Mouse (Mus musculus) CH12.LX (cell line): ENCODE measurements around the gene Stard5. TPM values are rescaled to one million over a fixed set of nuclear protein-coding genes. Genes with fewer than 3 reads are reported as not detected.

Source experiments
- DNase-seq: peaks from one replicate; pipeline ENCODE4 v3.0.0-alpha.2; 2013; ENCODE audit errors: extremely low read depth
- H3K27ac ChIP-seq: 2 replicates; pipeline ENCODE4 v1.5.1; 2012; ENCODE audit warnings: low read depth, mild to moderate bottlenecking, control low read depth, moderate library complexity; ENCODE audit not compliant: insufficient read depth
- H3K27me3 ChIP-seq: replicated peaks from 2 replicates; pipeline ENCODE3; 2012; ENCODE audit warnings: inconsistent platforms
- H3K36me3 ChIP-seq, 2 experiments: replicated peaks in 1 of 2; 2 replicates each; pipeline versions ENCODE3 to v1.6.1; 2012; ENCODE audit warnings: inconsistent platforms in 1 of 2, low read length in 1 of 2, mild to moderate bottlenecking in 1 of 2, mixed read lengths in 1 of 2, moderate library complexity in 1 of 2; ENCODE audit not compliant: control insufficient read depth in 1 of 2, insufficient read depth in 1 of 2
- H3K4me1 ChIP-seq, 2 experiments: 2 replicates each; pipeline ENCODE4 v1.6.1; 2012; ENCODE audit warnings: inconsistent platforms in 1 of 2, moderate library complexity in 1 of 2; ENCODE audit not compliant: insufficient read depth in 2 of 2, control insufficient read depth in 1 of 2
- H3K4me2 ChIP-seq: 2 replicates; pipeline ENCODE4 v1.6.1; 2012; ENCODE audit warnings: low read depth, mild to moderate bottlenecking, control low read depth; ENCODE audit not compliant: poor library complexity, insufficient read depth, severe bottlenecking
- H3K4me3 ChIP-seq, 3 experiments: fragments of 150-350 bp in 1 of 3; sonication (generic) in 1 of 3; replicated peaks in 1 of 3; 2 replicates each; pipeline versions ENCODE3 to v1.5.1; 2011 to 2012; ENCODE audit warnings: low read depth in 2 of 3, low read length in 2 of 3, mild to moderate bottlenecking in 2 of 3, moderate library complexity in 2 of 3, control low read depth in 1 of 3, improper control_type of control experiment in 1 of 3, inconsistent platforms in 1 of 3, mixed read lengths in 1 of 3; ENCODE audit not compliant: poor library complexity in 1 of 3
- H3K79me2 ChIP-seq: replicated peaks from 2 replicates; pipeline ENCODE4 v1.6.1; 2012; ENCODE audit warnings: mild to moderate bottlenecking, moderate library complexity; ENCODE audit not compliant: control insufficient read depth, poor library complexity, insufficient read depth, severe bottlenecking; ENCODE audit errors: extremely low read depth
- H3K9ac ChIP-seq: 2 replicates; pipeline ENCODE4 v1.6.1; 2012; ENCODE audit warnings: low read depth, mild to moderate bottlenecking, control low read depth, moderate library complexity; ENCODE audit not compliant: insufficient read depth
- H3K9me3 ChIP-seq: replicated peaks from 2 replicates; pipeline ENCODE3; 2012; ENCODE audit warnings: low read length, inconsistent platforms, mixed read lengths
- BHLHE40 ChIP-seq: IDR thresholded peaks from 2 replicates; pipeline ENCODE4 v1.6.1; 2011; ENCODE audit warnings: mild to moderate bottlenecking, low read depth, low read length, improper control_type of control experiment
- CHD1 ChIP-seq: IDR thresholded peaks from 2 replicates; pipeline ENCODE4 v1.6.1; 2012; ENCODE audit warnings: low read depth, low read length, improper control_type of control experiment, inconsistent platforms
- CHD2 ChIP-seq: IDR thresholded peaks from 2 replicates; pipeline ENCODE4 v1.6.1; 2011; ENCODE audit warnings: low read length, improper control_type of control experiment
- CTCF ChIP-seq, 2 experiments: IDR thresholded peaks in 1 of 2; conservative IDR thresholded peaks in 1 of 2; 2 replicates each; pipeline ENCODE4 v1.5.1; 2011 to 2012; ENCODE audit warnings: low read depth in 2 of 2, low read length in 2 of 2, improper control_type of control experiment in 1 of 2, inconsistent platforms in 1 of 2, mild to moderate bottlenecking in 1 of 2, moderate library complexity in 1 of 2
- E2F4 ChIP-seq: IDR thresholded peaks from 2 replicates; pipeline ENCODE4 v1.6.1; 2011; ENCODE audit warnings: low read depth, low read length, improper control_type of control experiment; ENCODE audit not compliant: insufficient replicate concordance
- ELF1 ChIP-seq: IDR thresholded peaks from 2 replicates; pipeline ENCODE4 v1.6.1; 2014; ENCODE audit warnings: low read depth, mild to moderate bottlenecking, inconsistent platforms, low read length, improper control_type of control experiment
- EP300 ChIP-seq: IDR thresholded peaks from 2 replicates; pipeline ENCODE4 v1.6.1; 2011; ENCODE audit warnings: low read length, improper control_type of control experiment
- ETS1 ChIP-seq: conservative IDR thresholded peaks from 2 replicates; pipeline ENCODE4 v1.6.1; 2012; ENCODE audit warnings: low read depth, mild to moderate bottlenecking, inconsistent platforms, low read length, improper control_type of control experiment, moderate library complexity
- GABPA ChIP-seq: IDR thresholded peaks from 2 replicates; pipeline ENCODE4 v1.6.1; 2012; ENCODE audit warnings: low read depth, low read length, improper control_type of control experiment, inconsistent platforms; ENCODE audit not compliant: insufficient replicate concordance
- HCFC1 ChIP-seq: IDR thresholded peaks from 2 replicates; pipeline ENCODE4 v1.6.1; 2012; ENCODE audit warnings: low read depth, mild to moderate bottlenecking, inconsistent platforms, low read length, improper control_type of control experiment
- IRF4 ChIP-seq: IDR thresholded peaks from 2 replicates; pipeline ENCODE4 v1.6.1; 2014; ENCODE audit warnings: low read depth, mild to moderate bottlenecking, inconsistent platforms, low read length, improper control_type of control experiment
- JUN ChIP-seq: IDR thresholded peaks from 2 replicates; pipeline ENCODE4 v1.6.1; 2011; ENCODE audit warnings: low read depth, mild to moderate bottlenecking, low read length, improper control_type of control experiment, moderate library complexity; ENCODE audit not compliant: insufficient read depth
- KAT2A ChIP-seq: IDR thresholded peaks from 2 replicates; pipeline ENCODE4 v1.6.1; 2012; ENCODE audit warnings: low read length, improper control_type of control experiment, inconsistent platforms; ENCODE audit not compliant: insufficient replicate concordance
- MAFK ChIP-seq: IDR thresholded peaks from 2 replicates; pipeline ENCODE4 v1.6.1; 2011; ENCODE audit warnings: low read length, improper control_type of control experiment; ENCODE audit not compliant: insufficient replicate concordance
- MAX ChIP-seq: IDR thresholded peaks from 2 replicates; pipeline ENCODE4 v1.6.1; 2011; ENCODE audit warnings: low read length, improper control_type of control experiment
- MAZ ChIP-seq: IDR thresholded peaks from 2 replicates; pipeline ENCODE4 v1.6.1; 2012; ENCODE audit warnings: low read depth, mild to moderate bottlenecking, inconsistent platforms, low read length, improper control_type of control experiment, moderate library complexity
- MYC ChIP-seq: IDR thresholded peaks from 2 replicates; pipeline ENCODE4 v1.6.1; 2011; ENCODE audit warnings: low read depth, mild to moderate bottlenecking, improper control_type of control experiment, low read length
- NRF1 ChIP-seq: IDR thresholded peaks from 2 replicates; pipeline ENCODE4 v1.6.1; 2014; ENCODE audit warnings: low read depth, mild to moderate bottlenecking, inconsistent platforms, low read length, improper control_type of control experiment, moderate library complexity
- RAD21 ChIP-seq: IDR thresholded peaks from 2 replicates; pipeline ENCODE4 v1.6.1; 2011; ENCODE audit warnings: low read depth, mild to moderate bottlenecking, low read length, improper control_type of control experiment, moderate library complexity
- SIN3A ChIP-seq: IDR thresholded peaks from 2 replicates; pipeline ENCODE4 v1.6.1; 2012; ENCODE audit warnings: low read length, improper control_type of control experiment, inconsistent platforms
- SMC3 ChIP-seq: IDR thresholded peaks from 2 replicates; pipeline ENCODE4 v1.6.1; 2011; ENCODE audit warnings: low read depth, low read length, improper control_type of control experiment
- TBP ChIP-seq: conservative IDR thresholded peaks from 2 replicates; pipeline ENCODE4 v1.6.1; 2011; ENCODE audit warnings: low read depth, low read length, improper control_type of control experiment
- TCF12 ChIP-seq: IDR thresholded peaks from 2 replicates; pipeline ENCODE4 v1.6.1; 2014; ENCODE audit warnings: low read depth, mild to moderate bottlenecking, inconsistent platforms, low read length, improper control_type of control experiment
- USF1 ChIP-seq: IDR thresholded peaks from 2 replicates; pipeline ENCODE4 v1.6.1; 2014; ENCODE audit warnings: low read depth, mild to moderate bottlenecking, inconsistent platforms, low read length, improper control_type of control experiment
- USF2 ChIP-seq: conservative IDR thresholded peaks from 2 replicates; pipeline ENCODE4 v1.6.1; 2011; ENCODE audit warnings: low read depth, low read length, improper control_type of control experiment
- ZKSCAN1 ChIP-seq: IDR thresholded peaks from 2 replicates; pipeline ENCODE4 v1.6.1; 2012; ENCODE audit warnings: low read depth, inconsistent platforms, low read length, improper control_type of control experiment, borderline replicate concordance
- ZNF384 ChIP-seq: IDR thresholded peaks from 2 replicates; pipeline ENCODE4 v1.6.1; 2012; ENCODE audit warnings: low read depth, low read length, improper control_type of control experiment, inconsistent platforms
- dilution Hi-C: fragments of 300-500 bp; cut with MboI; formaldehyde crosslinking; loops from 2 replicates; pipeline ENCODE4 v1.14.3; 2020; ENCODE audit warnings: low sequenced_read_pairs; ENCODE audit not compliant: extremely low pct_unique_long_range_greater_than_20kb, extremely low pct_ligation_motif_present
- in situ Hi-C: fragments of 300-500 bp; cut with MboI; formaldehyde crosslinking; loops from 3 replicates; pipeline ENCODE4 v1.14.3; 2019; ENCODE audit warnings: low sequenced_read_pairs, low pct_ligation_motif_present, low pct_unique_long_range_greater_than_20kb, mixed read lengths
- polyA plus RNA-seq: library from polyadenylated mRNA; unstranded; fragments of >175 nt; gene quantifications from 2 replicates; pipeline ENCODE4 v1.2.1, GENCODE M21; 2012; ENCODE audit warnings: low read depth; ENCODE audit not compliant: insufficient read length
- total RNA-seq, 2 experiments: library from RNA; depleted of rRNA; stranded (reverse); fragments of 300-350 nt in 1 of 2; fragments of >200 nt in 1 of 2; gene quantifications; 2 replicates each; pipeline ENCODE4 v1.2.3; 2012 to 2014

Gene Stard5
- total and polyA plus RNA-seq, 3 experiments = 31.7 to 44.9 (median 33.1) TPM

DNA sequence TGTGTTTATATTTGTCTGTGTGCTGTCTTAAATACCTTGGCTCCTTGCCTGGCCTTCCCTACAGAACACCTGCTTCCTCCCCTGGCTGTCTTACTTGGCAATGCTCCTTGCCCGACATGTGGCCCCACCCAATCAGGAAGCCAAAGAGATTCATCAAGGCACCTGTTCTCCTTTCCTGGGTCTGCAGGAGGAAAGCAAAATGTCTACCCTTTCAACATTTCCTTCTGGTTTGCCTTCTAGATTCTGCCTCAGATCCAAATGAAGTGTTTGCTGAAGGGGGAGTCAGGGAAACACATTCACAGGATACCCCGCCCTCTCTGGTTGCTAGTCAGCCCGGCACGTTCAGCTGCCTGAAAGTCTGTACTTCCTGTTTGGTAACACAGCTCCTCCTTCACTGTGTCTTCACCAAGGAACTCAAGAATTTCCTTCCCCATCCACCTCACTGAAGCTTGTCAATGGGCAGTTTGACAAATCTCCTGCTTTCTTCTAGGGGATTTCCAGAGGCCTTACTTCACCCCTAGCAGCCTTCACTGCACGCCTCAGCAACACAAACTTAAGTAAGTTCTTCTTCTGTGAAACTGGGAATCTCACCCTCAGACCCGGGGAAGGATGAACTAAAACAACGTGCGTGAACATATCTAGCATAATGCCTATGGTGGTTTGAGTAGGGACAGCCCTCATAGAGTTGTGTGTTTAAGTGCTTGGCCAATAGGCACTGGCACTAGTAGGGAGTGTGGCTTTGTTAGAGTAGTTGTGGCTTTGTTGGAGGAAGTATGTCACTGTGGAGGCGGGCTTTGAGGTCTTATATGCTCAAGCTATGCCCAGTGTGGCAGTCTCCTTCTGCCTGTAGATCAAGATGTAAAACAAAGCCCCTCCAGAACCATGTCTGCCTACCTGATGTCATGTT lies 27.7 kb downstream of the Stard5 start (continued):
- TF ChIP-seq HCFC1 = peak; percentile 7
- no peak for TF ChIP-seq MAFK
- TF ChIP-seq NRF1 = no peak
- 0 out of 2 replicates have a peak, but pooled peaks have one; percentile 3 for TF ChIP-seq IRF4
- TF ChIP-seq E2F4 = no peak
- TF ChIP-seq KAT2A = no peak
- no peak for TF ChIP-seq TBP
- TF ChIP-seq SIN3A = peak; percentile 66; the same call in 1 of the 2 replicates
- TF ChIP-seq USF2 = no peak
- no peak for TF ChIP-seq CHD2
- no peak for TF ChIP-seq MAX
- TF ChIP-seq CTCF (conservative IDR thresholded peaks at IDR 0.05 in 1 of 2, IDR thresholded peaks at IDR 0.05 in 1 of 2; ENCODE audit: low read depth in 2 of 2, low read length in 2 of 2) = no peak
- peak; percentile 19; the same call in 1 of the 2 replicates for TF ChIP-seq TCF12
- no peak for TF ChIP-seq MAZ
- 0 out of 2 replicates have a peak, but pooled peaks have one; percentile 22 for TF ChIP-seq EP300
- TF ChIP-seq JUN = no peak
- TF ChIP-seq, all 38 proteins: peak for 10

DNA sequence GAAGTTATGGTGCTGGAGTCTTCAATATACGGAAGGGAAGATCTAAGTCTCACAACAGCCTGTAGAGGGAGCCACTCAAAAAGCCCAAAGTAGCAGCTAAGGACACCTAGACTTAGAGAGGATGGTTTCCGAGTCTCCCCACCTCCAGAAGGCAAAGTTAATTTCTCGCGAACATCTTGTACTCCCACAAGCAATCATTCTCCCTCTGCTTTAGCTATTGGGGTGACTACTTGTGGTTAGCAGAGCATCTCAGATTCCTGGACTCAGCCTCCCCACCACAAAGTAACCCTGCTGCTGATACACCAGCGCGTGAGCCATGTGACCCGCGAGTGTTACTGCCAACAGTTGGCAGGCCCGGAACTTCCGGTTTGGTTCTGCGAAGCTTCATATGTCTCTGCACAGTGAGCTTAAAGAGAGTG lies 28.5 kb downstream of the Stard5 start:
- H3K27ac ChIP-seq = peak overlapping the region; percentile 96
- H3K36me3 ChIP-seq = peaks cover 0 to 2% of the 10 kb centered on the region in 2 experiments
- dilution Hi-C loops = no loop called here

More for the DNA sequence above, 28.5 kb downstream of the Stard5 start:
- DNase-seq = no peak
- no peak for TF ChIP-seq ZNF384
- no peak for TF ChIP-seq SMC3
- no peak for TF ChIP-seq RAD21
- no peak for TF ChIP-seq ZKSCAN1
- peak; percentile 65 for TF ChIP-seq USF1
- TF ChIP-seq ETS1 = no peak
- TF ChIP-seq MAX = peak; percentile 73; the same call in 1 of the 2 replicates
- peak; percentile 80 for TF ChIP-seq BHLHE40
- peak; percentile 46; the same call in 1 of the 2 replicates for TF ChIP-seq MYC
- no peak for TF ChIP-seq GABPA
- no peak for TF ChIP-seq MAFK
- peak; percentile 43 for TF ChIP-seq USF2
- TF ChIP-seq CTCF (conservative IDR thresholded peaks at IDR 0.05 in 1 of 2, IDR thresholded peaks at IDR 0.05 in 1 of 2; ENCODE audit: low read depth in 2 of 2, low read length in 2 of 2) = peak in 1 of 2 experiments; percentile 35; a peak in 2 of 4 replicates
- TF ChIP-seq CHD1 = no peak
- no peak for TF ChIP-seq JUN
- TF ChIP-seq ELF1 = peak; percentile 75; the same call in 1 of the 2 replicates
- TF ChIP-seq HCFC1 = no peak
- TF ChIP-seq EP300 = no peak
- no peaks in the 10 kb centered on the region for H3K79me2 ChIP-seq
- peak overlapping the region in 2 of 3 experiments; percentile 29 to 35 for H3K4me3 ChIP-seq
- in situ Hi-C loops = loop anchor here (25.0 kb wide), 1 partner anchor 227 kb away; the partner anchor contains the start of genes Mesd and Tlnrd1
- no peaks in the 10 kb centered on the region for H3K27me3 ChIP-seq
- peaks cover 14% of the 10 kb centered on the region for H3K9me3 ChIP-seq
- no peak overlapping the region for H3K9ac ChIP-seq
- peak overlapping the region; percentile 18; the same call in 1 of the 2 replicates for H3K4me2 ChIP-seq
- H3K4me1 ChIP-seq = peaks cover 22 to 69% of the 10 kb centered on the region in 2 experiments
